Mouse (Mus musculus): ENCODE measurements around the gene Casp9. TPM values are rescaled to one million over a fixed set of nuclear protein-coding genes. Genes with fewer than 3 reads are reported as not detected.

Gene Casp9
- 20.8 and 21.6 TPM in 2 replicates for polyA plus RNA-seq (2012; rRNA removed)

DNA sequence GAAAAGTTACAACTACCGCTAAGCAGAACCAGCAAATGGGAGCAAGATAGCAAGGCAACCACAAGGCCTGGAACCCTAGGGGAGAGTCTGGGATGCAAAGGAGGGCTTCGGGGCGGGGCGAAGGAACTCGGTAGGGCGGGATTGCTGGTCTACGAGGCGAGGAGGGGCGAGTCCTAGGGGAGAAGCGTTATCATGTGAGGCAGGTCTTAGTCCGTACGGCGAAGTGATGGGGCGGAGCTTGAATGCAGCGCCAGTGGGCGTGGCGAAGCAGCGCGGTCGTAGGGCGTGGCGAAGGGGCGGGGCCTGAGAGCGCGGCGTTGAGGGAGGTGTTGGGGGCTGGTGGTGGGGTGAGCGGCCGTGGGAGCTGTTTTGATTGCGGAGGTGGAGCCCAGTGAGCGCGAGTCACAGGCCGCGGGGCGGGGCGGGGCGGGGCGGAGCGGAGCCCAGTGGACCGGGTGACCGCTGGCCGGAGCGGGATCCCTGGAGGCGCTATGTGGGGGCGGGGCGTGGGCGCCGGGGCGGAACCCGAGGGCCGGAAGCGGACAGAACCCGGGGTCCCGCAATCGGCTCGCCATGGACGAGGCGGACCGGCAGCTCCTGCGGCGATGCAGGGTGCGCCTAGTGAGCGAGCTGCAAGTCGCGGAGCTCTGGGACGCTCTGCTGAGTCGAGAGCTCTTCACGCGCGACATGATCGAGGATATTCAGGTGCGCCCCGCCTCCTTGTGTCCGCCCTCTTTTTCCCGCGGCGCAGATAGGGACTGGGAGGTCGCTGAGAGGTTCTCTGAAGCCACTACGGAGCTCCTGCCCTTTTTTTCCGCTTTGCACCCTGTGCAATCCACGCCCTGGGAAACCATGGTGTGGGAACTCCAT, at the start of gene Casp9:
TSS of gene Casp9 (plus strand) at position 331 of the 870 bp plus-strand sequence.
- H3K27ac ChIP-seq (ENCODE audit: insufficient read depth, low read length) = peak within 1 kb of the TSS; percentile 70
- peak within 1 kb of the TSS; percentile 79 for H3K4me3 ChIP-seq (ENCODE audit: insufficient read depth, low read length)
- H3K4me1 ChIP-seq (ENCODE audit: control insufficient read depth, insufficient read depth, low read length) = peaks cover 5% of the 10 kb centered on the region
- TF ChIP-seq POLR2A (IDR thresholded peaks at IDR 0.05; ENCODE audit: extremely low read depth, insufficient read depth, low read length) (peak; percentile 77; the same call in 1 of the 2 replicates), CTCF (IDR thresholded peaks at IDR 0.05; ENCODE audit: extremely low read depth, insufficient read depth, low read length) (no peak)

- H3K4me3 ChIP-seq (ENCODE audit: insufficient read depth, low read length) = no peak within 1 kb of the TSS
- TF ChIP-seq CTCF (IDR thresholded peaks at IDR 0.05; ENCODE audit: extremely low read depth, insufficient read depth, low read length) = no peak
- no peak within 1 kb of the TSS for H3K27ac ChIP-seq (ENCODE audit: insufficient read depth, low read length)
- no peaks in the 10 kb centered on the region for H3K4me1 ChIP-seq (ENCODE audit: control insufficient read depth, insufficient read depth, low read length)
Measured at GRCm38 (mm10) chr4:141746578-141747346, 46.6 kb upstream of the Casp9 start, which contains the start of gene Agmat. Gene Agmat (plus strand): TSS chr4:141746672.

DNA sequence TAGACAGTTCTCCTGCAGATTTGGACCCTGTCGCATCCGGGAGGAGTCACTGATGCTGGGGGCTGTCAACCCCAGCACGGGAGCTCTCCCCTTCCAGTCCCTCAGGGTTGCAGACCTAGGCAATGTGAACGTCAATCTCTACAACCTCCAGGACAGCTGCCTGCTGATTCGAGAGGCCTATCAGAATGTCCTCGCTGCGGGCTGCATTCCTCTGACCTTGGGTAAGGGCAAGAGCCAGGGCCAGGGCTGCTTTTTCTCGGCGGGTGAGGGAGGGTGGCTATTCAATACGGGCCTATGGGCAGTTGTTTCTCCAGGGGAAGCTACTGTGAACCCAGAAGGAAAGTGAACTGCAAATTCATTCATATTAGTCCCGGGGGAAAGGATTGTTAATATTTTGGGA, 43.9 kb upstream of the Casp9 start:
- TF ChIP-seq POLR2A (IDR thresholded peaks at IDR 0.05; ENCODE audit: extremely low read depth, insufficient read depth, low read length) (no peak), CTCF (IDR thresholded peaks at IDR 0.05; ENCODE audit: extremely low read depth, insufficient read depth, low read length) (no peak)
- Histone ChIP-seq H3K4me3 (ENCODE audit: insufficient read depth, low read length) (no peak overlapping the region), H3K27ac (ENCODE audit: insufficient read depth, low read length) (no peak overlapping the region), H3K4me1 (ENCODE audit: control insufficient read depth, insufficient read depth, low read length) (no peaks in the 10 kb centered on the region)

GRCm38 (mm10) chr4:141750826-141751225, 42.6 kb upstream of the Casp9 start:
- H3K27ac ChIP-seq (ENCODE audit: insufficient read depth, low read length) = no peak overlapping the region

GRCm38 (mm10) chr4:141751419-141752075, 41.9 kb upstream of the Casp9 start:
- no peak for TF ChIP-seq POLR2A (IDR thresholded peaks at IDR 0.05; ENCODE audit: extremely low read depth, insufficient read depth, low read length)
- no peak for TF ChIP-seq CTCF (IDR thresholded peaks at IDR 0.05; ENCODE audit: extremely low read depth, insufficient read depth, low read length)
- Histone ChIP-seq H3K27ac (ENCODE audit: insufficient read depth, low read length) (no peak overlapping the region), H3K4me3 (ENCODE audit: insufficient read depth, low read length) (no peak overlapping the region)

More at GRCm38 (mm10) chr4:141750826-141751225, 42.6 kb upstream of the Casp9 start:
- H3K4me3 ChIP-seq (ENCODE audit: insufficient read depth, low read length) = no peak overlapping the region
- TF ChIP-seq CTCF (IDR thresholded peaks at IDR 0.05; ENCODE audit: extremely low read depth, insufficient read depth, low read length) (no peak), POLR2A (IDR thresholded peaks at IDR 0.05; ENCODE audit: extremely low read depth, insufficient read depth, low read length) (no peak)
- H3K4me1 ChIP-seq (ENCODE audit: control insufficient read depth, insufficient read depth, low read length) = no peaks in the 10 kb centered on the region

GRCm38 (mm10) chr4:141752076-141752421, 41.4 kb upstream of the Casp9 start:
- Histone ChIP-seq H3K4me3 (ENCODE audit: insufficient read depth, low read length) (no peak overlapping the region), H3K4me1 (ENCODE audit: control insufficient read depth, insufficient read depth, low read length) (no peaks in the 10 kb centered on the region), H3K27ac (ENCODE audit: insufficient read depth, low read length) (no peak overlapping the region)
- TF ChIP-seq POLR2A (IDR thresholded peaks at IDR 0.05; ENCODE audit: extremely low read depth, insufficient read depth, low read length) (no peak), CTCF (IDR thresholded peaks at IDR 0.05; ENCODE audit: extremely low read depth, insufficient read depth, low read length) (no peak)

More at GRCm38 (mm10) chr4:141751419-141752075, 41.9 kb upstream of the Casp9 start:
- H3K4me1 ChIP-seq (ENCODE audit: control insufficient read depth, insufficient read depth, low read length) = no peaks in the 10 kb centered on the region

- Histone ChIP-seq H3K27ac (ENCODE audit: insufficient read depth, low read length) (no peak overlapping the region), H3K4me3 (ENCODE audit: insufficient read depth, low read length) (no peak overlapping the region), H3K4me1 (ENCODE audit: control insufficient read depth, insufficient read depth, low read length) (no peaks in the 10 kb centered on the region)
- TF ChIP-seq POLR2A (IDR thresholded peaks at IDR 0.05; ENCODE audit: extremely low read depth, insufficient read depth, low read length) = no peak
- TF ChIP-seq CTCF (IDR thresholded peaks at IDR 0.05; ENCODE audit: extremely low read depth, insufficient read depth, low read length) = no peak
Measured at GRCm38 (mm10) chr4:141755375-141755930, 38.0 kb upstream of the Casp9 start.

GRCm38 (mm10) chr4:141757124-141757523, 36.3 kb upstream of the Casp9 start:
- Histone ChIP-seq H3K4me3 (ENCODE audit: insufficient read depth, low read length) (no peak overlapping the region), H3K27ac (ENCODE audit: insufficient read depth, low read length) (no peak overlapping the region), H3K4me1 (ENCODE audit: control insufficient read depth, insufficient read depth, low read length) (no peaks in the 10 kb centered on the region)
- TF ChIP-seq POLR2A (IDR thresholded peaks at IDR 0.05; ENCODE audit: extremely low read depth, insufficient read depth, low read length) (no peak), CTCF (IDR thresholded peaks at IDR 0.05; ENCODE audit: extremely low read depth, insufficient read depth, low read length) (no peak)

Measured in cortical plate, adult 2 months (tissue).